Mouse (Mus musculus) hindbrain, embryonic 13.5 days (tissue): ENCODE measurements around the gene Rbpj. TPM values are rescaled to one million over a fixed set of nuclear protein-coding genes. Genes with fewer than 3 reads are reported as not detected.
A peak's percentile ranks its signal among the peaks of the same experiment; 100 is the strongest.

Experiments used
- ATAC-seq: fragments of 200-750 bp; cut with Nextera tagmentation; 2 replicates; pipeline ENCODE4 v1.8.0; 2017; ENCODE audit warnings: moderate TSS enrichment; ENCODE audit not compliant: low FRiP score
- H3K27ac ChIP-seq: fragments of 300-500 bp; sonication (generic); 2 replicates; pipeline ENCODE4 v1.5.1; 2015; ENCODE audit warnings: inconsistent platforms, mild to moderate bottlenecking, moderate library complexity
- H3K27me3 ChIP-seq: fragments of 300-500 bp; sonication (generic); 2 replicates; pipeline ENCODE4 v1.6.1; 2015; ENCODE audit warnings: mild to moderate bottlenecking, inconsistent platforms
- H3K36me3 ChIP-seq: fragments of 300-500 bp; sonication (generic); 2 replicates; pipeline ENCODE4 v1.6.1; 2015; ENCODE audit warnings: mild to moderate bottlenecking, inconsistent platforms
- H3K4me1 ChIP-seq: fragments of 300-500 bp; sonication (generic); replicated peaks from 2 replicates; pipeline ENCODE4 v1.6.1; 2015; ENCODE audit warnings: inconsistent platforms
- H3K4me2 ChIP-seq: fragments of 300-500 bp; sonication (generic); 2 replicates; pipeline ENCODE4 v1.6.1; 2015; ENCODE audit warnings: inconsistent platforms, mild to moderate bottlenecking, moderate library complexity
- H3K4me3 ChIP-seq: fragments of 300-500 bp; sonication (generic); 2 replicates; pipeline ENCODE4 v1.5.1; 2015; ENCODE audit warnings: mild to moderate bottlenecking, inconsistent platforms
- H3K9ac ChIP-seq: fragments of 300-500 bp; sonication (generic); 2 replicates; pipeline ENCODE4 v1.6.1; 2015; ENCODE audit warnings: mild to moderate bottlenecking, inconsistent platforms
- H3K9me3 ChIP-seq: fragments of 300-500 bp; sonication (generic); 2 replicates; pipeline ENCODE4 v1.6.1; 2016; ENCODE audit warnings: inconsistent platforms
- WGBS: fragments of 180-500 bp; shearing (Covaris S2); methylation state at CpG from one replicate; pipeline ENCODE4 v1.1.7; 2015; 5-methylcytosine and 5-hydroxymethylcytosine counted together
- polyA plus RNA-seq: library from polyadenylated mRNA; unstranded; fragments of >200 nt; fragmentation: Nextera tagmentation; extraction: Ambion mirVana; gene quantifications from 2 replicates; pipeline ENCODE4 v1.2.1, GENCODE M21; 2015

Gene Rbpj
- polyA plus RNA-seq, 1 experiment from 2014 or later: 38.1 TPM

DNA sequence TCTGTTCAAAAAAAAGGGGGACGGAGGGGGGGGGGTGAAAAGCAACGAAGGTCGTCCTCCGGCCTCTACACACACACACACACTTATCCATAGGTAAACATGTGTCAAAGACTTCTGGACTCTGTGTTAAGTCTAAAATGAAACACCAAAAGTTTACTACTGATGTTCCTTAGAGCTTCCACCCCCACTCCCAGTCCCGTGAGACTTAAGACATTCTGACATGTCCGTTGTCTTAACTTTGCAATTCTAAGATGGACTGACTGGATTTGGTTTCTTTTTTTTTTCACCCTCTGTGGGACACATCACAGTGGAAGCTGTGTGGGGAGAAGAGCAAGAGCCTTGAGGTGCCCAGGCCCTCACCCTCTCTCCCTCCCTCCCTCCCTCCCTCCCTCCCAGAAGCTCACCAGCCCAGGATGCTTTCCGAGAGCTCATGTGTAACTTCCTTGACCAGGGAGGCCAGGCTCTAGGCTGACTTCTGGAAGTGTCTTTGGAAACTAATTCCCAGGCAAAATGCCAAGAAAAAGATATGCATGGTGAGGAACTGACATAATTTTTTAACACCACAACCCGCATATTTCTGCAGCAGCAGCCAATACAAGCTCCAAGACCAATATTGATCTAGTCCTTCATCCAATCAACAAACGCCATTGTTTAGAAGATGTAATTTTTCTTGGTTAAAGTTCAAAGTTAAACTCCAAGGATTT is 31.0 kb downstream of the Rbpj start:
- H3K36me3 ChIP-seq: no peaks in the 10 kb centered on the region
- no peak for ATAC-seq
- 84% methylated on average over 9 of the region's 9 CpGs for WGBS
- H3K27ac ChIP-seq: no peak overlapping the region
- H3K27me3 ChIP-seq: no peaks in the 10 kb centered on the region
- peaks cover 11% of the 10 kb centered on the region; the same call in 1 of the 2 replicates for H3K4me1 ChIP-seq
- no peak overlapping the region for H3K4me3 ChIP-seq
- H3K4me2 ChIP-seq: no peak overlapping the region
- H3K9ac ChIP-seq: no peak overlapping the region
- no peaks in the 10 kb centered on the region for H3K9me3 ChIP-seq

DNA sequence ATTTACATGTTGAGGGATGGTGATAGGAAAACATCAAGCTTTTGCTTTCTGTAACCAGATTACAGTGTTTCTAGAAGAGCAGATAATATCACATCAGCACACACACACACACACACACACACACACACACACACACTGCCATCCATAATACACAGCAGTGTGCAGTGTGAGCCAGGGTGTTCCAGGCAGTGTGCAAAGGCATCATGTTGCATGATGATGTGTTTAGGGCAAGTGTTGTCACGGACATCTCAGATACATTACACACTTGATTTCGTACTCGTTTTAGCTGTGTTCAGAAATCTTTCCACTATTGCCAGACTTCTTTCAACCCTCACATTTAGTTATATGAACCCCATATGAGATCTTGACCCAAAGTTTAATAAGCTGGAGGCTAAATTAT is 33.6 kb downstream of the Rbpj start:
- Histone ChIP-seq H3K27me3 (no peaks in the 10 kb centered on the region), H3K36me3 (no peaks in the 10 kb centered on the region), H3K4me3 (no peak overlapping the region), H3K27ac (no peak overlapping the region), H3K4me1 (peaks cover 11% of the 10 kb centered on the region; the same call in 1 of the 2 replicates), H3K4me2 (no peak overlapping the region), H3K9me3 (no peaks in the 10 kb centered on the region), H3K9ac (no peak overlapping the region)
- 90% methylated on average over 3 of the region's 3 CpGs for WGBS
- no peak for ATAC-seq

DNA sequence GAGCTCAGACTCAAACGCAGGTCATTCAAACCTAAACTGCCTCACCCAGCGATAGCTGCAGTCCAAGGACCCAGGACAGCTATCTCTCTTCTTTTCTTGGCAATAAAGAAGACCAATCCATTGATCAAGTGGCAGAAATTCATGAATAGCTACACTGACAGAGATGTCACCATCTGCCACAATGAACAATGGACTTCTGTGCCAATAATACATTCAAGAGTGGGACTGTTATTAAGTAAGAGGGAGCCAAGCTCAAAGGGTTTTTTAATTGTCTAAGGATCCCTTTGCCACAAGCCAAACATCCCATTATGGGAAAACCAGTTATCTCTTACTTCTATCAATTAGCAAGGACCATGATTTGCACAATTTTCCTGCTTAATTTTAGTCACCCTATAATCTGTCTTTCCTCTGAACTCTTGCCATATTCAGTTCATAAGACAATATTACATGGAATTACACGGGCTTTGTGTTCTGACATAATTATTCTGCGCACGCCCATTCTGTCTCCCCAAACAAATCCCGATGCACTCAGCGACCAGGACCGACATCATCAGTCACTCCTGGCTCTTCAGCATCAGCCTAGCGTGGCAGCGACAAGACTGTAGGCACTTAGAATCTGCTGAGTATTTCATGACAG is 34.7 kb downstream of the Rbpj start:
- 45% methylated on average over 10 of the region's 10 CpGs for WGBS
- Histone ChIP-seq H3K4me2 (no peak overlapping the region), H3K27me3 (no peaks in the 10 kb centered on the region), H3K4me1 (peaks cover 11% of the 10 kb centered on the region; the same call in 1 of the 2 replicates), H3K4me3 (no peak overlapping the region), H3K36me3 (no peaks in the 10 kb centered on the region), H3K9ac (no peak overlapping the region), H3K9me3 (no peaks in the 10 kb centered on the region), H3K27ac (no peak overlapping the region)
- ATAC-seq: 0 out of 2 replicates have a peak, but pooled peaks have one; percentile 49

DNA sequence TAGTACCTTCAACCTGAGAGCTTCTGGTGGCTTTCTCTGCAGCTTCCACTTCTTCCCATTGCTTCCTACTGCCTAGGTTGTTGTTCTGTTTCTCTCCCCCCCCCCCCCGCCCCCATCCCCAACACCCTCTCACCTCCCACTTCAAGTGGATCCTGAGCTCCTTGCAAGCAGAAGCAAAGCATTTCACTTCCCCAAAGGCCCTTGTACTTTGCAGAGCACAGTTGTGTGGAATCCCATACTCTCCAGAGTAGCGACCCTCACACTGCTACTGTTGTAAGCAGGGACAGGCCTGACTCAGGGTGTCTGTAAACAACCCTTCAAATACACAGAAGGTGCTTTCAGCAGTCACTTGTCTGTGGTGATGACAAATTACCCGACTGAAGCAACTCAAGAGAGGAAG is 37.3 kb downstream of the Rbpj start:
- Histone ChIP-seq H3K9me3 (no peaks in the 10 kb centered on the region), H3K36me3 (no peaks in the 10 kb centered on the region), H3K4me1 (peaks cover 11% of the 10 kb centered on the region; the same call in 1 of the 2 replicates), H3K4me3 (no peak overlapping the region), H3K9ac (no peak overlapping the region), H3K4me2 (no peak overlapping the region), H3K27ac (no peak overlapping the region), H3K27me3 (no peaks in the 10 kb centered on the region)
- WGBS: 67% methylated on average over 2 of the region's 3 CpGs
- no peak for ATAC-seq

DNA sequence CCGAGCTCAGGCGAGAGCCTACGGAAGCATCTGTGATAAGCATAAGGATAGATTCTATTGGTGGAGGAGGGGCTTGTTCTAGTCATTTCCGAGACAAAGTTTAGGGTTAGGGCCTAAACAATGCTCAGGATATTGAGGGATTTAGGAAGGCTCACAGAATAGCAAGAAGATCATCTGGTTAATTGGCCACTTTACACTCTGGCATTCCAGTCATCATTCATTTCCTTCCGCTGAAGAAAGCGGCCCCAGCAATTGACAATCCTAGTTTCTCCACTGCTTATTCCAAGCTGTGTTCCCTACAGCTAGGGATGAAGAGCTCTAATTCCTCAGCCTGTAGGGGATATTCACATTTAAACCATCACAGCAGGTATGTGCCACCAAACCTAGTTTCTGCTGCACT is 39.8 kb downstream of the Rbpj start:
- Histone ChIP-seq H3K9ac (no peak overlapping the region), H3K9me3 (no peaks in the 10 kb centered on the region), H3K4me2 (no peak overlapping the region), H3K4me1 (peaks cover 7% of the 10 kb centered on the region; the same call in 1 of the 2 replicates), H3K4me3 (no peak overlapping the region), H3K27me3 (no peaks in the 10 kb centered on the region), H3K36me3 (no peaks in the 10 kb centered on the region), H3K27ac (no peak overlapping the region)
- no peak for ATAC-seq
- 78% methylated on average over 6 of the region's 6 CpGs for WGBS

- WGBS: 87% methylated on average over 5 of the region's 5 CpGs
- ATAC-seq: no peak
Measured at GRCm38 (mm10) chr5:53507371-53507770, 41.4 kb downstream of the Rbpj start.

DNA sequence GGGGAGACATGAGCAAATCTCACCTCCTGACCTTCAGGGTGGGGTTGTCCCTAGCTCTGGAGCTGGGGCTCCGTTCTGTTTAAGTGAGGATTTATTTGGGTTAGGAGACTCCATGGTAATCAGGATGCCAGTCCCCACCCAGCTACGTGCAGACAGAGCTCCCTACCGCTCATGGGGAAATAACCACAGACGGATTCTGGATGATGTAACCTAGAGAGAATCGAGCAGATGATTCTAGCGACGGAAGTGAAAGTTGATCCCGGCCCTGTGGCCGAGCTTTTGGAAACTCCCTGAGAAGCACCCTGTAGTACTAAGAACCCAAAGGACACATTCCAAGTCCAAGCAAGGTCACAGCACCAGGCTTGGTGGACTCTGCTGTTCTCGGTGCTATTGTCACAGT is 43.5 kb downstream of the Rbpj start:
- 86% methylated on average over 10 of the region's 10 CpGs for WGBS
- no peak for ATAC-seq
- H3K27me3 ChIP-seq: no peaks in the 10 kb centered on the region
- H3K4me3 ChIP-seq: no peak overlapping the region
- no peaks in the 10 kb centered on the region for H3K4me1 ChIP-seq
- no peak overlapping the region for H3K9ac ChIP-seq
- H3K9me3 ChIP-seq: no peaks in the 10 kb centered on the region
- no peak overlapping the region for H3K4me2 ChIP-seq
- H3K36me3 ChIP-seq: no peaks in the 10 kb centered on the region
- no peak overlapping the region for H3K27ac ChIP-seq

More at GRCm38 (mm10) chr5:53507371-53507770, 41.4 kb downstream of the Rbpj start:
- H3K27me3 ChIP-seq: no peaks in the 10 kb centered on the region
- no peak overlapping the region for H3K9ac ChIP-seq
- H3K4me2 ChIP-seq: no peak overlapping the region
- no peaks in the 10 kb centered on the region for H3K4me1 ChIP-seq
- H3K27ac ChIP-seq: no peak overlapping the region
- H3K36me3 ChIP-seq: no peaks in the 10 kb centered on the region
- H3K4me3 ChIP-seq: no peak overlapping the region
- H3K9me3 ChIP-seq: no peaks in the 10 kb centered on the region

- no peaks in the 10 kb centered on the region for H3K9me3 ChIP-seq
- H3K27me3 ChIP-seq: no peaks in the 10 kb centered on the region
- H3K9ac ChIP-seq: no peak overlapping the region
- no peak for ATAC-seq
- 96% methylated on average over 2 of the region's 2 CpGs for WGBS
- H3K36me3 ChIP-seq: no peaks in the 10 kb centered on the region
- no peak overlapping the region for H3K27ac ChIP-seq
- no peaks in the 10 kb centered on the region for H3K4me1 ChIP-seq
- no peak overlapping the region for H3K4me3 ChIP-seq
- H3K4me2 ChIP-seq: no peak overlapping the region
Measured at GRCm38 (mm10) chr5:53509927-53510326, 44.0 kb downstream of the Rbpj start.

- no peaks in the 10 kb centered on the region for H3K9me3 ChIP-seq
- WGBS: 93% methylated on average over 4 of the region's 4 CpGs
- no peaks in the 10 kb centered on the region for H3K4me1 ChIP-seq
- no peak overlapping the region for H3K27ac ChIP-seq
- no peak overlapping the region for H3K9ac ChIP-seq
- H3K36me3 ChIP-seq: no peaks in the 10 kb centered on the region
- H3K4me3 ChIP-seq: no peak overlapping the region
- no peaks in the 10 kb centered on the region for H3K27me3 ChIP-seq
- H3K4me2 ChIP-seq: no peak overlapping the region
- ATAC-seq: no peak
Measured at GRCm38 (mm10) chr5:53511426-53511825, 45.5 kb downstream of the Rbpj start.

- Histone ChIP-seq H3K9ac (no peak overlapping the region), H3K4me1 (0 out of 2 replicates have a peak, but pooled peaks cover 3% of the 10 kb centered on the region), H3K27ac (no peak overlapping the region), H3K27me3 (no peaks in the 10 kb centered on the region), H3K4me2 (no peak overlapping the region), H3K4me3 (no peak overlapping the region), H3K36me3 (no peaks in the 10 kb centered on the region), H3K9me3 (no peaks in the 10 kb centered on the region)
- no peak for ATAC-seq
- WGBS: 84% methylated on average over 4 of the region's 4 CpGs
Measured at GRCm38 (mm10) chr5:53514959-53515612, 49.1 kb downstream of the Rbpj start.

- H3K4me1 ChIP-seq: 0 out of 2 replicates have a peak, but pooled peaks cover 3% of the 10 kb centered on the region
- no peaks in the 10 kb centered on the region for H3K9me3 ChIP-seq
- no peak overlapping the region for H3K4me3 ChIP-seq
- no peak for ATAC-seq
- H3K4me2 ChIP-seq: no peak overlapping the region
- no peaks in the 10 kb centered on the region for H3K27me3 ChIP-seq
- no peak overlapping the region for H3K27ac ChIP-seq
- H3K9ac ChIP-seq: no peak overlapping the region
- 89% methylated on average over 2 of the region's 2 CpGs for WGBS
- H3K36me3 ChIP-seq: no peaks in the 10 kb centered on the region
Measured at GRCm38 (mm10) chr5:53516482-53516881, 50.5 kb downstream of the Rbpj start.

GRCm38 (mm10) chr5:53517802-53518201 is 51.9 kb downstream of the Rbpj start:
- H3K27me3 ChIP-seq: no peaks in the 10 kb centered on the region
- H3K4me3 ChIP-seq: no peak overlapping the region
- 81% methylated on average over 8 of the region's 8 CpGs for WGBS
- H3K9ac ChIP-seq: no peak overlapping the region
- no peaks in the 10 kb centered on the region for H3K9me3 ChIP-seq
- no peak for ATAC-seq
- no peak overlapping the region for H3K4me2 ChIP-seq
- H3K36me3 ChIP-seq: no peaks in the 10 kb centered on the region
- H3K4me1 ChIP-seq: peaks cover 5% of the 10 kb centered on the region
- H3K27ac ChIP-seq: no peak overlapping the region
